Mouse (Mus musculus) ovary, postnatal 10 days (tissue): Measurements from ENCODE around the gene Dis3.

Source experiments
- DNase-seq: peaks from one replicate; pipeline ENCODE4 v3.0.0; 2022; ENCODE audit warnings: low spot score

Gene Dis3

GRCm38 (mm10) chr14:99099267-99099966, at the start of gene Dis3, which contains the start of gene Pibf1:
TSS of gene Dis3 (minus strand) at chr14:99099770.
TSS of gene Pibf1 (plus strand) at chr14:99099424.
- peak; percentile 95 for DNase-seq

- DNase-seq, result no peak
These were observed 47.3 kb upstream of the Dis3 start for GRCm38 (mm10) chr14:99146841-99147240.

- peak; percentile 56 for DNase-seq
These were observed 42.4 kb upstream of the Dis3 start for GRCm38 (mm10) chr14:99141786-99142633.

- DNase-seq, result no peak
These were observed 40.5 kb upstream of the Dis3 start for GRCm38 (mm10) chr14:99140036-99140435.

- no peak for DNase-seq
These were observed 36.7 kb upstream of the Dis3 start for GRCm38 (mm10) chr14:99136297-99136696.

- no peak for DNase-seq
These were observed 36.2 kb upstream of the Dis3 start for GRCm38 (mm10) chr14:99135761-99136160.

- DNase-seq, result no peak
These were observed 34.5 kb upstream of the Dis3 start for GRCm38 (mm10) chr14:99134048-99134447.

- no peak for DNase-seq
These were observed 29.5 kb upstream of the Dis3 start for GRCm38 (mm10) chr14:99129050-99129449.

GRCm38 (mm10) chr14:99127509-99127908, 27.9 kb upstream of the Dis3 start:
- no peak for DNase-seq

GRCm38 (mm10) chr14:99126713-99127112, 27.1 kb upstream of the Dis3 start:
- no peak for DNase-seq

GRCm38 (mm10) chr14:99124076-99124475, 24.5 kb upstream of the Dis3 start:
- no peak for DNase-seq

- DNase-seq, result no peak
These were observed 22.2 kb upstream of the Dis3 start for GRCm38 (mm10) chr14:99121584-99122339.

- DNase-seq, result no peak
These were observed 18.0 kb upstream of the Dis3 start for GRCm38 (mm10) chr14:99117576-99117975.

- no peak for DNase-seq
These were observed 9.2 kb upstream of the Dis3 start for GRCm38 (mm10) chr14:99108762-99109161.

- no peak for DNase-seq
These were observed 8.1 kb upstream of the Dis3 start for GRCm38 (mm10) chr14:99107631-99108187.

GRCm38 (mm10) chr14:99106671-99107070, 7.1 kb upstream of the Dis3 start:
- no peak for DNase-seq

GRCm38 (mm10) chr14:99104542-99105123, 5.1 kb upstream of the Dis3 start:
- DNase-seq, result no peak

- DNase-seq, result no peak
These were observed 3.5 kb upstream of the Dis3 start for GRCm38 (mm10) chr14:99103050-99103449.

GRCm38 (mm10) chr14:99099967-99100587, 507 bp upstream of the Dis3 start:
- DNase-seq, result no peak

- no peak for DNase-seq
These were observed 10.6 kb downstream of the Dis3 start for GRCm38 (mm10) chr14:99088947-99089346.

GRCm38 (mm10) chr14:99071146-99071545, 28.4 kb downstream of the Dis3 start:
- no peak for DNase-seq
